Mouse (Mus musculus): ENCODE results near the gene Myo16. TPM values are rescaled to one million over a fixed set of nuclear protein-coding genes. Genes with fewer than 3 reads are reported as not detected.

Myo16 gene
- polyA plus RNA-seq, 1 experiment: not detected

DNA sequence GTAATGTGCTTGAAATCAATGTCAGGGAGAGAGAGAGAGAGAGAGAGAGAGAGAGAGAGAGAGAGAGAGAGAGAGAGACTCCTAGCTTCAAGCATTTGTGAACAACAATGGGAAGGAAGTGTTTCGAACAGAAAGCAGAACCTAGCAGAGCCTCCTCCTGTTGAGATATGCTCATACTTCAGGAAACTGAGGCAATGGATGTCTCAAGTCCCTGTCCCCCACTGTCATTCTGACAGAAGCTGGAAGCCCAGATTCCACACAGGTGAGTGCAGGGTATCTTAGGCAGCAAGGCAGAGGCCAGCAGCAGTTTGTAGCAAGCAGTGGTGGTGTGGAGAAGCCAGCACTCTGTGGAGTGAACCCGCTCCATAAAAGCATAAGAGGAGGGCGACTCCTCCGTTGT is 14.6 kb downstream of the Myo16 start:
- Histone ChIP-seq H3K27me3 (ENCODE audit: control insufficient read depth, insufficient read depth, low read length) (no peaks in the 10 kb centered on the region), H3K4me1 (ENCODE audit: control insufficient read depth, insufficient read depth, insufficient read length, low read length) (no peaks in the 10 kb centered on the region), H3K4me3 (ENCODE audit: low read depth, low read length) (no peak overlapping the region), H3K27ac (ENCODE audit: insufficient read depth, low read depth, low read length) (no peak overlapping the region), H3K36me3 (ENCODE audit: control insufficient read depth, insufficient read depth, low read length) (no peaks in the 10 kb centered on the region)
- TF ChIP-seq CTCF (IDR thresholded peaks at IDR 0.05; ENCODE audit: extremely low read depth, insufficient read length, insufficient replicate concordance, low read depth, low read length): no peak
- no peak for TF ChIP-seq POLR2A (IDR thresholded peaks at IDR 0.05; ENCODE audit: low read depth, low read length)
- WGBS: 74% methylated on average over 4 of the region's 4 CpGs

DNA sequence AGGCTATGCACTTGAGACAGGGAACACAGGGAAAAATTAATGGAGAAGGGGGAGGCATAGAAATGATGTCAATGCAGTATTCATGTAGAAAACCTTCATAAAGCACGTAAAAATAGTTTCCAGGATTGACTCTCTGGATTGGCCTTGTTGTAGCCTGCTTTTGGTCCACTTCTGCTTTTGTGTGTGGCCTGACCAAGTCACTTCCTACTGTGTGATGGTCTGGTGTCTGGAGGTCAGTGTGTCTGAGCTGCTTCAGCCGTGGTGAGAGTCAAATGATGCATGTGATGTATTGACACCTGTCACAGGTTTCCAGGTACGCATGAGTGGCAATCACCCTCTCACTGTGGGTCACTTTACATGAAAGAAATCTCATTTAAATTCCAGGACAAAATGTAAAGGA is 16.2 kb downstream of the Myo16 start:
- 67% methylated on average over 3 of the region's 3 CpGs for WGBS
- Histone ChIP-seq H3K36me3 (ENCODE audit: control insufficient read depth, insufficient read depth, low read length) (no peaks in the 10 kb centered on the region), H3K27me3 (ENCODE audit: control insufficient read depth, insufficient read depth, low read length) (no peaks in the 10 kb centered on the region), H3K4me1 (ENCODE audit: control insufficient read depth, insufficient read depth, insufficient read length, low read length) (no peaks in the 10 kb centered on the region), H3K27ac (ENCODE audit: insufficient read depth, low read depth, low read length) (no peak overlapping the region), H3K4me3 (ENCODE audit: low read depth, low read length) (no peak overlapping the region)
- TF ChIP-seq CTCF (IDR thresholded peaks at IDR 0.05; ENCODE audit: extremely low read depth, insufficient read length, insufficient replicate concordance, low read depth, low read length): no peak
- TF ChIP-seq POLR2A (IDR thresholded peaks at IDR 0.05; ENCODE audit: low read depth, low read length): no peak

DNA sequence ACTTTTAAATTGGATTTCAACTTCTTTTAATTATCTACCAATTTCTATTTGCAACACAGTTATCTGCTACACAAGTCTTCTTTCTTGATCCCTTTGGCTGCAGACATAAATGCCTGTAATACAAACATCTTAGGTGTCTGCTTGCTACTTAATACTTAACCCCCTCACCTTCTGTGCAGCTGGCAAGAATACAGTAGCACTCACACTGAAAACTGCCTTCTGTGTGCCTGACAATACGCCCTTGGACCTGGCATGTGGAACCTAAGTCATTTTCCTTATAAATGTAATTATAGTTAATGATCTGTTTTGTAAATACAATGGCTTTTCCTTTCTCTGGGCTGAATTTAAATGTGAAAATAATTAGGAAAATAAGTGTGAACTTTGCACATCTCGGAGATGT is 17.6 kb downstream of the Myo16 start:
- Histone ChIP-seq H3K27ac (ENCODE audit: insufficient read depth, low read depth, low read length) (no peak overlapping the region), H3K36me3 (ENCODE audit: control insufficient read depth, insufficient read depth, low read length) (no peaks in the 10 kb centered on the region), H3K4me3 (ENCODE audit: low read depth, low read length) (no peak overlapping the region), H3K4me1 (ENCODE audit: control insufficient read depth, insufficient read depth, insufficient read length, low read length) (no peaks in the 10 kb centered on the region), H3K27me3 (ENCODE audit: control insufficient read depth, insufficient read depth, low read length) (no peaks in the 10 kb centered on the region)
- TF ChIP-seq POLR2A (IDR thresholded peaks at IDR 0.05; ENCODE audit: low read depth, low read length): no peak
- 66% methylated on average over 2 of the region's 2 CpGs for WGBS

DNA sequence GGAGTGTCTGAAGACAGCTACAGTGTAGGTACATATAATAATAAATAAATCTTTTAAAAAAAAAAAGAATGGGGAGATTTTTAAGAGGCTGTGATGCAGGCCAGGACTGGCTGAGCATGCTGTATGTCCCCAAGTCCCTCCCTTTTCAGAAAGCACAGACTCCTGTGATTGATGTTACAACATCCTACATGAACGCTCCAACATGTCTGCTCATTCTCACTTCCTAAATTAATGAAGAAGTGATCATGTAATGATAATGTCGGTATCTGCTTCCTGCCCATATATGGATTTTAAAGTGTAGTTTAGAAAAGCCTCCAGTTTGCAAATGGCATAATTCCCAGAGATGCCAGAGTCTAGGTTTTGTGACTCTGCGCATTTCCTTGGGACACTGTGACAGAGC is 18.6 kb downstream of the Myo16 start:
- WGBS: 79% methylated on average over 3 of the region's 3 CpGs
- no peaks in the 10 kb centered on the region for H3K36me3 ChIP-seq (ENCODE audit: control insufficient read depth, insufficient read depth, low read length)
- H3K27ac ChIP-seq (ENCODE audit: insufficient read depth, low read depth, low read length): no peak overlapping the region
- TF ChIP-seq CTCF (IDR thresholded peaks at IDR 0.05; ENCODE audit: extremely low read depth, insufficient read length, insufficient replicate concordance, low read depth, low read length) (no peak), POLR2A (IDR thresholded peaks at IDR 0.05; ENCODE audit: low read depth, low read length) (no peak)
- H3K4me1 ChIP-seq (ENCODE audit: control insufficient read depth, insufficient read depth, insufficient read length, low read length): no peaks in the 10 kb centered on the region
- no peak overlapping the region for H3K4me3 ChIP-seq (ENCODE audit: low read depth, low read length)
- no peaks in the 10 kb centered on the region for H3K27me3 ChIP-seq (ENCODE audit: control insufficient read depth, insufficient read depth, low read length)

DNA sequence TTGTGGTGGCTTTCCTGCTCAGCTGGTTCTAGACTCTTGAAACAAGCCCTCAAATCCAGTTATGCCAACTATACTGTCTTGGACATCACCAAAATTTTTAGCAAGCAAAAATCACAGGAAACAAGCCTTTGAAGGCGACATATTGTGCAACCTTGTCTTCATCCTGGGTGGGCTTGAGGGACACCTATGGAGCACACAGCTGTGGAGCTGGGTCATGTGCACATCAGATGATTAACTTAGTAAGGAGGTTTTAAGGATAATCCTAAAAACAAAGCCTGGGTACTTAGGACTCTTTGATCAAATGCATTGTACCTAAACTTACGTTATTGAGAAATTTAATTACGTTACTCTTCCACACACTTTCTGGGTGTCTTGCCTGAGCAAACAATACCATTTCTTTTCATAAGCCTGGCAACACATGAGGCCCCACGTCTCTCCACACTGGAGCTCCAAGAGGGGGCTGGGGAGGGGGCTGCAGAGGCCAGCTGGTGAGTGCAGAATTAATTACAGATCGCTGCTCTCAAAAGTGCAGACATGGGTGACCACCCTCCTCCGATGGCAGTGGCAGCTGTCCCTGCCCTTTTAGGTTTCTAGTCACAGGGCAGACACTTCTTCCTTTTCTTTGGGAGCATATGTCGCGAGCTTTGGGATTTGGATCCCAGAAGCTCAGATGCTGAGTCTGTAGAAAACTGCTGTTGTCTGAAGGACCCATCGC is 19.5 kb downstream of the Myo16 start:
- Histone ChIP-seq H3K27ac (ENCODE audit: insufficient read depth, low read depth, low read length) (no peak overlapping the region), H3K27me3 (ENCODE audit: control insufficient read depth, insufficient read depth, low read length) (no peaks in the 10 kb centered on the region), H3K4me3 (ENCODE audit: low read depth, low read length) (no peak overlapping the region), H3K36me3 (ENCODE audit: control insufficient read depth, insufficient read depth, low read length) (no peaks in the 10 kb centered on the region), H3K4me1 (ENCODE audit: control insufficient read depth, insufficient read depth, insufficient read length, low read length) (no peaks in the 10 kb centered on the region)
- 69% methylated on average over 9 of the region's 9 CpGs for WGBS
- TF ChIP-seq POLR2A (IDR thresholded peaks at IDR 0.05; ENCODE audit: low read depth, low read length) (no peak), CTCF (IDR thresholded peaks at IDR 0.05; ENCODE audit: extremely low read depth, insufficient read length, insufficient replicate concordance, low read depth, low read length) (no peak)

DNA sequence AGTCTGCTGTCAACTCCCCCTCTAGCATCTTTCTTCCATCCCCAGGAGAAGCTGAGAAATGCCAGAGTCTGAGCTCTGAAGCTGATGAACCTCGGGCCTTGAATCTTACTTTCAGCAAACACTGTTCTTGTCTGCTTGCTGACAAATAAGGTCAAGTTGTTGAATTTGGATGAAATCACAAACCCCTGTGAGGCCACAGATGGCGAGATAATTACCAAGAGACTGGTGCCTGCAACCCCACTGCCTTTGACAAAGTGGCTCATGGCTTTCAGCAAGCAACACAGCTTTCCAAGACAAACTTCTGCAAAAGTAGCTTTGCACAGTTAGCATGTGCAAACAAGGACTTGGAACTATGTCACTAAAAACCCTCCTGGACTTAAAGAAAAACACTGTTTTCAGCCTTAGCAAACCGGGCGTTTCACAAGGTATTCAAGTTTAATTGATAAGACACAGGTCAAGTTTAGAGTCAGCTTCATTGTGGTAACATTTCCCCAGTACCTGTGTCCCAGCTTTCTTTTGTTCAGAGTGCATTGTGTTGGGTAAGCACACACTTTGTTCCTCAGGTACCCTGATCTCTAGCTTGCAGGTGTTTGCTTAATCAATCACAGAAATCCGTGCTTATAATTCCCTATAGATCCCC is 20.6 kb downstream of the Myo16 start:
- no peak overlapping the region for H3K4me3 ChIP-seq (ENCODE audit: low read depth, low read length)
- H3K27ac ChIP-seq (ENCODE audit: insufficient read depth, low read depth, low read length): no peak overlapping the region
- H3K27me3 ChIP-seq (ENCODE audit: control insufficient read depth, insufficient read depth, low read length): no peaks in the 10 kb centered on the region
- H3K36me3 ChIP-seq (ENCODE audit: control insufficient read depth, insufficient read depth, low read length): no peaks in the 10 kb centered on the region
- no peaks in the 10 kb centered on the region for H3K4me1 ChIP-seq (ENCODE audit: control insufficient read depth, insufficient read depth, insufficient read length, low read length)
- TF ChIP-seq POLR2A (IDR thresholded peaks at IDR 0.05; ENCODE audit: low read depth, low read length): no peak
- no peak for TF ChIP-seq CTCF (IDR thresholded peaks at IDR 0.05; ENCODE audit: extremely low read depth, insufficient read length, insufficient replicate concordance, low read depth, low read length)
- 34% methylated on average over 5 of the region's 5 CpGs for WGBS

DNA sequence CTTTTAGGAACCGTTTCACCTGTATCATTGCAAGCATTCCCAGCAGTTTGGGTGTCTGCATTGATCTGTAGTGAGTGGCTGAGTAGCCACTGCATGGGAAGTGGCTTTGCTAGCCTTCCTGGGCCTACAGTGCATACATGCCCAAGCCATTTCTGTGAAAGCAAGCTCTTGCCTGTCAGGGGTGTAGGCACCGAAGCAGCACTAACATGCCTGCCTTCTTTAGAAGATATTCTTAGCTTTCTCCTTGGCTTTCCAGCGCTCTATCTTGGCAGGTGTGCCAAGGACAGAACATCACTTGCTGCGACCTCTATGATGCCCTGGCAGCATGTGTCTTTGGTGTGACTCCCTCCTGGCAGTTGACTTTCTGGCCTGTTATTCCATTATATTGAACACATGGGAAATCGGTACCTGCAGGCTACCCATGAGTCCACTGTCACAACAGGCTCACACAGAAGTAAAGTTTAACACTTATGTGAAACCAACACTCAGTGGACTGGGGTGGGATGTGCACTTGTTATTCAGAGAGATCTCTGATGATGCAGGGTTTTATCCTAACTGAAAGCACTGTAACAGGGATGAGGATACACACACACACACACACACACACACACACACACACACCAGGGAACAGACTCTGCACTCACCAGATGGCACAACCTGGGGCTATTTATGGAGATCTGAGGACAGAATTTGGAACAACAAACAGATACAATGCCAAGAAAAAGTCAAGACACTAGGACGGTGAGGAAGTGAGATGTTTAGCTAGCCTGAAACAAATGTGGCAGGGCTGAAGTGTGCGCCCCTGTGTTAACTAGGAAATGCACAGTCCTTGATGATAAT is 21.4 kb downstream of the Myo16 start:
- Histone ChIP-seq H3K4me3 (ENCODE audit: low read depth, low read length) (no peak overlapping the region), H3K36me3 (ENCODE audit: control insufficient read depth, insufficient read depth, low read length) (no peaks in the 10 kb centered on the region), H3K27me3 (ENCODE audit: control insufficient read depth, insufficient read depth, low read length) (no peaks in the 10 kb centered on the region), H3K4me1 (ENCODE audit: control insufficient read depth, insufficient read depth, insufficient read length, low read length) (no peaks in the 10 kb centered on the region), H3K27ac (ENCODE audit: insufficient read depth, low read depth, low read length) (no peak overlapping the region)
- TF ChIP-seq POLR2A (IDR thresholded peaks at IDR 0.05; ENCODE audit: low read depth, low read length) (no peak), CTCF (IDR thresholded peaks at IDR 0.05; ENCODE audit: extremely low read depth, insufficient read length, insufficient replicate concordance, low read depth, low read length) (no peak)
- 69% methylated on average over 7 of the region's 7 CpGs for WGBS

Data from small intestine, adult 2 months (tissue).